Mouse (Mus musculus): ENCODE data around the gene Lyve1. TPM values are rescaled to one million over a fixed set of nuclear protein-coding genes. Genes with fewer than 3 reads are reported as not detected.
A peak's percentile ranks its signal among the peaks of the same experiment; 100 is the strongest.

Gene Lyve1
- polyA plus RNA-seq, 1 experiment from 2014 or later = 2.8 TPM

DNA sequence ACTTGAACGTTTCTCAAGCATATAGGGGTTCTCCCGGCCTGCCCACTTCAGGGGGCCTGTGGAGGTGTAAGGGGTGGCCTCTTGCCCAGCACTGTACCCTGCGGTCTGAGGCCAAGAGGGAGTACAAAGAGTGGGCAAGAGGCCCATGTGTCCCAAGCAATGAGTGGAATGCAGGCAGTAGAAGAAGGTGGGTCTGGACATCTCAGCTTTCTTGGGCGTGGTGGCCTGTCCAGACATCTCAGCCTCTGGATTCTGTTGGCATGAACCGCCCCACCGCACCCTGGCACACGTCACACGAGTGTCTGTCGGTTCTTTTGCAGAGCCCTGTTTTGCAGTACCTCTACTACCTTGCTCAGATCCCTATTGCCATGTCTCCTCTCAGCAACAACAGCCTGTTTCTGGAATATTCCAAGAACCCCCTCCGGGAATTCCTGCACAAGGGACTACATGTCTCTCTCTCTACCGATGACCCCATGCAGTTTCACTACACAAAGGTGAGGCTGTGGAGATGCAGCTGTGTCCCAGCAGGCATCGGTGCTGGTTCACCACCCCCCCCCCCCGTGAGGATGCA lies 55.5 kb downstream of the Lyve1 start:
- H3K9me3 ChIP-seq = no peaks in the 10 kb centered on the region
- no peaks in the 10 kb centered on the region for H3K27me3 ChIP-seq
- H3K4me1 ChIP-seq = peaks cover 25% of the 10 kb centered on the region
- ATAC-seq (ENCODE audit: insufficient number of reproducible peaks, insufficient read depth, low FRiP score, low TSS enrichment, low read depth) = no peak
- H3K36me3 ChIP-seq = peaks cover 4% of the 10 kb centered on the region; the same call in 1 of the 2 replicates
- H3K4me3 ChIP-seq = no peak overlapping the region
- H3K9ac ChIP-seq = 0 out of 2 replicates have a peak overlapping the region, but pooled peaks have one; percentile 17
- no peak overlapping the region for H3K27ac ChIP-seq
- 87% methylated on average over 13 of the region's 13 CpGs for WGBS
- no peak overlapping the region for H3K4me2 ChIP-seq

DNA sequence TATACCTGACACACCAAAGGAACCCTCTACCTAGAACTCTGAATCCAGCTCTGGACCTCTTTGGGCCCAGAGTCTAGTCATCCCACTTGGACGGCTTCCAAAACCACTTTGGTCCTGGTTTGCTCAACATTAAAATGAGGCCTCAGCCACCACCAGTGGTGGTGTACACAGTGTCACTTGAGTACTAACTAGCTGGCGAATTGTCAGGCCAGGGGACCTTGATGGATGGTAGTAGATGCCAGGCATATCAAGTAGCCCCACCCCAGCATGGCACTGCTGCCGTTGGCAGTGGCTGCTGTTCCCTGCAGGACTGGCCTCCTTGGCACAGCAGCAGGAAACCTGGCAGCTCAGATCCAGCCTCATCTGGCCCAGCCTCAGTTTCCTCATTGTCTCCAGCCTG lies 58.8 kb downstream of the Lyve1 start:
- Histone ChIP-seq H3K27ac (no peak overlapping the region), H3K4me2 (no peak overlapping the region), H3K36me3 (no peaks in the 10 kb centered on the region), H3K9me3 (no peaks in the 10 kb centered on the region), H3K4me1 (peaks cover 14% of the 10 kb centered on the region), H3K4me3 (no peak overlapping the region), H3K27me3 (no peaks in the 10 kb centered on the region), H3K9ac (no peak overlapping the region)
- 73% methylated on average over 3 of the region's 3 CpGs for WGBS
- no peak for ATAC-seq (ENCODE audit: insufficient number of reproducible peaks, insufficient read depth, low FRiP score, low TSS enrichment, low read depth)

- no peaks in the 10 kb centered on the region for H3K27me3 ChIP-seq
- no peaks in the 10 kb centered on the region for H3K9me3 ChIP-seq
- H3K4me3 ChIP-seq = no peak overlapping the region
- WGBS = 92% methylated on average over 10 of the region's 10 CpGs
- H3K9ac ChIP-seq = no peak overlapping the region
- H3K4me2 ChIP-seq = no peak overlapping the region
- no peak overlapping the region for H3K27ac ChIP-seq
- H3K36me3 ChIP-seq = no peaks in the 10 kb centered on the region
- ATAC-seq (ENCODE audit: insufficient number of reproducible peaks, insufficient read depth, low FRiP score, low TSS enrichment, low read depth) = no peak
- H3K4me1 ChIP-seq = peaks cover 11% of the 10 kb centered on the region; the same call in 1 of the 2 replicates
Measured at GRCm38 (mm10) chr7:110803131-110803530, 59.9 kb downstream of the Lyve1 start.

GRCm38 (mm10) chr7:110801028-110801427 lies 62.0 kb downstream of the Lyve1 start:
- no peaks in the 10 kb centered on the region for H3K9me3 ChIP-seq
- no peak overlapping the region for H3K9ac ChIP-seq
- no peak for ATAC-seq (ENCODE audit: insufficient number of reproducible peaks, insufficient read depth, low FRiP score, low TSS enrichment, low read depth)
- H3K4me2 ChIP-seq = no peak overlapping the region
- H3K36me3 ChIP-seq = no peaks in the 10 kb centered on the region
- under 1% methylated on average over 4 of the region's 4 CpGs for WGBS
- H3K27ac ChIP-seq = no peak overlapping the region
- H3K4me3 ChIP-seq = no peak overlapping the region
- no peaks in the 10 kb centered on the region for H3K27me3 ChIP-seq
- H3K4me1 ChIP-seq = peaks cover 12% of the 10 kb centered on the region; the same call in 1 of the 2 replicates

Small RNA genes lying within 50 kb of the gene (microRNA-seq; reads per million reads assigned to microRNA genes)
- not detected for gene Gm47282

Other genes with a start within 250 kb of the Lyve1 start
- gene Sbf2, start 248.3 kb downstream of the Lyve1 start, polyA plus RNA-seq (2015; fragmentation: Nextera tagmentation; extraction: Ambion mirVana) = 29.9 and 31.6 TPM in 2 replicates
- gene Adm, start 235.6 kb downstream of the Lyve1 start, polyA plus RNA-seq (2015; fragmentation: Nextera tagmentation; extraction: Ambion mirVana) = 2.9 TPM in 2 replicates
- 3.5 and 6.2 TPM in 2 replicates for gene Ampd3, start 95.0 kb downstream of the Lyve1 start, polyA plus RNA-seq (2015; fragmentation: Nextera tagmentation; extraction: Ambion mirVana)
- gene Rnf141, start 18.8 kb downstream of the Lyve1 start, polyA plus RNA-seq (2015; fragmentation: Nextera tagmentation; extraction: Ambion mirVana) = 16.9 and 17.0 TPM in 2 replicates
- 0.18 and 0.44 TPM in 2 replicates for gene Mrvi1, start 119.2 kb upstream of the Lyve1 start, polyA plus RNA-seq (2015; fragmentation: Nextera tagmentation; extraction: Ambion mirVana)
- 82.4 and 88.9 TPM in 2 replicates for gene Ctr9, start 165.7 kb upstream of the Lyve1 start, polyA plus RNA-seq (2015; fragmentation: Nextera tagmentation; extraction: Ambion mirVana)
- 810 and 879 TPM in 2 replicates for gene Eif4g2, start 219.8 kb upstream of the Lyve1 start, polyA plus RNA-seq (2015; fragmentation: Nextera tagmentation; extraction: Ambion mirVana)